Mouse (Mus musculus) embryonic facial prominence, embryonic 11.5 days (tissue): ENCODE measurements around the gene Pigv. TPM values are rescaled to one million over a fixed set of nuclear protein-coding genes. Genes with fewer than 3 reads are reported as not detected.

Experiments
- ATAC-seq: fragments of 200-750 bp; cut with Nextera tagmentation; replicated peaks from 2 replicates; pipeline ENCODE4 v1.8.0; 2017; ENCODE audit warnings: low read depth; ENCODE audit not compliant: insufficient number of reproducible peaks, low FRiP score, low TSS enrichment
- DNase-seq: peaks from one replicate; pipeline ENCODE4 v3.0.0-alpha.2; 2015; ENCODE audit warnings: low spot score
- H3K27ac ChIP-seq: fragments of 300-500 bp; sonication (generic); replicated peaks from 2 replicates; pipeline ENCODE4 v1.5.1; 2014; ENCODE audit warnings: mild to moderate bottlenecking, low read depth, low read length, control low read depth
- H3K27me3 ChIP-seq: fragments of 300-500 bp; sonication (generic); 2 replicates; pipeline ENCODE4 v1.6.1; 2014; ENCODE audit warnings: mild to moderate bottlenecking, low read length, moderate library complexity, mixed read lengths; ENCODE audit not compliant: control insufficient read depth, insufficient read depth
- H3K36me3 ChIP-seq: fragments of 300-500 bp; sonication (generic); replicated peaks from 2 replicates; pipeline ENCODE4 v1.6.1; 2014; ENCODE audit warnings: low read depth, mild to moderate bottlenecking, low read length, moderate library complexity, mixed read lengths; ENCODE audit not compliant: control insufficient read depth, insufficient read depth
- H3K4me1 ChIP-seq: fragments of 300-500 bp; sonication (generic); 2 replicates; pipeline ENCODE4 v1.6.1; 2014; ENCODE audit warnings: low read length, mixed read lengths; ENCODE audit not compliant: control insufficient read depth, insufficient read depth
- H3K4me2 ChIP-seq: fragments of 300-500 bp; sonication (generic); 2 replicates; pipeline ENCODE4 v1.6.1; 2014; ENCODE audit warnings: low read depth, mild to moderate bottlenecking, control low read depth, low read length, moderate library complexity
- H3K4me3 ChIP-seq: fragments of 300-500 bp; sonication (generic); 2 replicates; pipeline ENCODE4 v1.5.1; 2014; ENCODE audit warnings: low read depth, low read length, control low read depth
- H3K9ac ChIP-seq: fragments of 300-500 bp; sonication (generic); replicated peaks from 2 replicates; pipeline ENCODE4 v1.6.1; 2014; ENCODE audit warnings: mild to moderate bottlenecking, control low read depth, low read length
- H3K9me3 ChIP-seq: fragments of 300-500 bp; sonication (generic); replicated peaks from 2 replicates; pipeline ENCODE4 v1.6.1; 2016; ENCODE audit warnings: mild to moderate bottlenecking, low read length, inconsistent platforms, mixed read lengths; ENCODE audit not compliant: control insufficient read depth
- WGBS: fragments of 180-500 bp; shearing (Covaris S2); extraction: QIAGEN DNeasy Blood & Tissue Kit; methylation state at CpG from one replicate; pipeline ENCODE4 v1.1.7; 2014; 5-methylcytosine and 5-hydroxymethylcytosine counted together
- polyA plus RNA-seq: library from polyadenylated mRNA; unstranded; fragments of >200 nt; fragmentation: Nextera tagmentation; extraction: Ambion mirVana; gene quantifications from 2 replicates; pipeline ENCODE4 v1.2.1, GENCODE M21; 2014

Gene Pigv
- polyA plus RNA-seq, 1 experiment from 2014 or later: 9.9 TPM

GRCm38 (mm10) chr4:133617936-133618335, 54.5 kb downstream of the Pigv start:
- Histone ChIP-seq H3K27me3 (no peaks in the 10 kb centered on the region), H3K4me1 (no peaks in the 10 kb centered on the region), H3K36me3 (no peaks in the 10 kb centered on the region; the same call in none of the 2 replicates), H3K9ac (no peak overlapping the region), H3K9me3 (no peaks in the 10 kb centered on the region), H3K4me2 (no peak overlapping the region), H3K4me3 (no peak overlapping the region), H3K27ac (no peak overlapping the region)
- ATAC-seq (no peak), DNase-seq (no peak)
- 88% methylated on average over 11 of the region's 11 CpGs for WGBS

DNA sequence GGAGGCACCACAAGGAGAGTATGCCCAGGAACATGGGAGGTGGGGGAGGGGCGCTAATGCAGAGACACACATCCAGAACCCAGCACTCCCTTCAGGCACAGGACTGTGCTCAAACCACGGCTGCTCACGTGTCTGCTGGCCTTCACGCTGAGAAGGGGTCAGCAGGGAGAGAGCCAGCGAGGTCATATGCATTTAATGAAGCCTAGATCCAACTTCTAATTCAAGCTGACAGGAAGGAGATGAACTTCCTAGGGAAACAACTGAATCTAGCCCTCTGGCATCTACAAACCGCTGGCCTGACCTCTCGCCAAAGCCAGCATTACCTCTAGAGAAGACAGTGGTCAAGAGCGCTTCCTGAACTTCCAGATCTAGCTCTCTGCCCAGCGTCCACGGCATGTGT, 57.0 kb downstream of the Pigv start:
- Histone ChIP-seq H3K4me1 (no peaks in the 10 kb centered on the region), H3K27me3 (no peaks in the 10 kb centered on the region), H3K27ac (no peak overlapping the region), H3K9me3 (no peaks in the 10 kb centered on the region), H3K36me3 (no peaks in the 10 kb centered on the region; the same call in none of the 2 replicates), H3K4me2 (no peak overlapping the region), H3K9ac (no peak overlapping the region), H3K4me3 (no peak overlapping the region)
- no peak for DNase-seq
- 77% methylated on average over 10 of the region's 10 CpGs for WGBS
- ATAC-seq: no peak

DNA sequence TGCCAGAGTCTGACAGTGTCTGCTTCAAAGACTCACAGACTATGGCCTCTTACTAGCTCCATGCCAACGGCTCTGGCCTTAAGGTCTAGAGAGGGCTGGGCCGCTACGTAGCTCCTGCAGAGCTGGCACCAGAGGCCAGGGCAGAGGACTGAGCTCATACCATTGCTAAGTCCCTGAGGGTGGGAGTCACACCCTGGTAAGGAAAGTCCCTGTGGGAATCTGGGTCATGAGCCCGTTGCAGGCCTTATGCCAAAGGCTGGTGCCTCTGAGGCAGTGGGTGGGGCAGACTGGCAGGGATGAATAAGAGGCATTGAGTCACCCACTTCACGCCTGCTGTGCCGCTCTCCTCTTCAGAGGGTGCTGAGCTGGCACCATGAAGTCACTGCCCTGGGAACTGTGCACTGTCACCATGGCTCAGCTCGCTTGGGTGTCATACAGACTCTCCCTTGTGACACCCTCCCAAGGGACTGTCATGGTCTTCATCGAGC, 58.1 kb downstream of the Pigv start:
- H3K4me1 ChIP-seq: no peaks in the 10 kb centered on the region
- H3K9me3 ChIP-seq: no peaks in the 10 kb centered on the region
- no peaks in the 10 kb centered on the region; the same call in none of the 2 replicates for H3K36me3 ChIP-seq
- no peak overlapping the region for H3K9ac ChIP-seq
- DNase-seq (no peak), ATAC-seq (no peak)
- H3K4me2 ChIP-seq: no peak overlapping the region
- H3K27ac ChIP-seq: no peak overlapping the region
- no peaks in the 10 kb centered on the region for H3K27me3 ChIP-seq
- 90% methylated on average over 8 of the region's 8 CpGs for WGBS
- H3K4me3 ChIP-seq: no peak overlapping the region

GRCm38 (mm10) chr4:133613867-133614266, 58.6 kb downstream of the Pigv start:
- no peaks in the 10 kb centered on the region; the same call in none of the 2 replicates for H3K36me3 ChIP-seq

GRCm38 (mm10) chr4:133613026-133613425, 59.4 kb downstream of the Pigv start:
- no peaks in the 10 kb centered on the region for H3K27me3 ChIP-seq
- ATAC-seq (no peak), DNase-seq (no peak)
- H3K9me3 ChIP-seq: no peaks in the 10 kb centered on the region
- no peak overlapping the region for H3K9ac ChIP-seq
- H3K4me2 ChIP-seq: no peak overlapping the region
- H3K36me3 ChIP-seq: no peaks in the 10 kb centered on the region; the same call in none of the 2 replicates
- H3K4me1 ChIP-seq: no peaks in the 10 kb centered on the region
- 87% methylated on average over 8 of the region's 8 CpGs for WGBS
- no peak overlapping the region for H3K4me3 ChIP-seq
- H3K27ac ChIP-seq: no peak overlapping the region

More at GRCm38 (mm10) chr4:133613867-133614266, 58.6 kb downstream of the Pigv start:
- H3K4me3 ChIP-seq: no peak overlapping the region
- no peaks in the 10 kb centered on the region for H3K27me3 ChIP-seq
- no peak overlapping the region for H3K4me2 ChIP-seq
- H3K27ac ChIP-seq: no peak overlapping the region
- H3K4me1 ChIP-seq: no peaks in the 10 kb centered on the region
- H3K9ac ChIP-seq: no peak overlapping the region
- 76% methylated on average over 4 of the region's 4 CpGs for WGBS
- H3K9me3 ChIP-seq: no peaks in the 10 kb centered on the region
- ATAC-seq (no peak), DNase-seq (no peak)

- H3K36me3 ChIP-seq: no peaks in the 10 kb centered on the region; the same call in none of the 2 replicates
- H3K4me2 ChIP-seq: no peak overlapping the region
- H3K27me3 ChIP-seq: no peaks in the 10 kb centered on the region
- H3K27ac ChIP-seq: no peak overlapping the region
- no peak overlapping the region for H3K9ac ChIP-seq
- no peaks in the 10 kb centered on the region for H3K9me3 ChIP-seq
- ATAC-seq (no peak), DNase-seq (no peak)
- 95% methylated on average over 7 of the region's 7 CpGs for WGBS
- H3K4me3 ChIP-seq: no peak overlapping the region
- no peaks in the 10 kb centered on the region for H3K4me1 ChIP-seq
Measured at GRCm38 (mm10) chr4:133612416-133612815, 60.0 kb downstream of the Pigv start.

DNA sequence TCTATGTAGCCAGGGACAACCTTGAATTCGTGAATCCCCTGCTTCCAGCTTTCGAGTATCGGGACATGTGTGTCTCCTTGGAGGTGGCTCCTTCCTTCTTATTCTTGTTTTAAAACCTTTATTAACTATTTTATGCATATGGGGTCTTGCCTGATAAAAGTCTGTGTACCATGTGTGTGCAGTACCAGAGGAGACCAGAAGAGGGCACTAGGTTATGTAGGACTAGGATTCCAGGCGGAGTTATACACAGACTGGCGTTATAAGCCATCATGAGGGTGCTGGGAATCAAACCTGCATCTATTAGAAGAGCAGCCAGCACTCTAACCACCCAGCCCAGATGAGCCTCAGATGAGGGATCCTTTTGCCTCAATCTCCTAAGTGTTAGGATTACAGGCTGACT, 60.6 kb downstream of the Pigv start:
- Histone ChIP-seq H3K36me3 (no peaks in the 10 kb centered on the region; the same call in none of the 2 replicates), H3K27ac (no peak overlapping the region), H3K4me3 (no peak overlapping the region), H3K9ac (no peak overlapping the region), H3K4me1 (no peaks in the 10 kb centered on the region), H3K27me3 (no peaks in the 10 kb centered on the region), H3K9me3 (no peaks in the 10 kb centered on the region), H3K4me2 (no peak overlapping the region)
- DNase-seq (no peak), ATAC-seq (no peak)
- WGBS: 97% methylated on average over 5 of the region's 5 CpGs
